Mouse (Mus musculus) megakaryocyte, embryonic 14.5 days (primary cell): Measurements from ENCODE around the gene H6pd.

Source experiments
- FLI1 ChIP-seq: IDR thresholded peaks from 2 replicates; pipeline ENCODE4 v1.6.1; 2012; ENCODE audit warnings: low read length, inconsistent platforms, mixed read lengths
- GATA1 ChIP-seq: IDR thresholded peaks from 3 replicates; pipeline ENCODE4 v1.6.1; 2012; ENCODE audit warnings: mixed read lengths, low read length, inconsistent platforms, borderline replicate concordance

DNA sequence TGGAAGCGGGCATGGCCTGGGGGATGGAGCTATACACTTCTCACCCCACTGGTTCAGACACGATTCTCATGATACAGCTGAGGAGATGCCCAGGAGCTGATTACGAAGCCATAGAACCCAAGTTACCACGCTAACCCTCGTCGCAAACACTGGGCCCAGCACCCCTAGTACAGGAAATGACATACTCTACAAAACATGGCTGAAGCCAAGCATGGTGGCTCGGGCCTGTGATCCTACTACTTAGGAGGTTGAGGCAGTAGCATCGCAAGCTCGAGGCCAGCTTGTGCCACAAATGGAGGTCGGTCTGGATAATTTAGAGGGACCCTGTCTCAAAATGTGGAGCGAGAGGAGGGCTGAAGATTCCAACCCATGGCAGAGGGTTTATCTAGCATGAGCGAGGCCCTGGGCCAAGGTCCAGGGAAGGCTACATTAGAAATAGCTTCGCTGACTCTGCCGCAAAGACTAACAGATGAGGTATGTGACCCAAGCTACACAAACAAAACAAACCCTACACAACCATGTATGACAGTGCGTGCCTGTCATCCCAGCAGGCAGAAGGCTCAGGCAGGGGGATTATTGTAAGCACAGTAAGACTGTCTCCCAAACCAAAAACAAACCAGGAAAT is 8.8 kb downstream of the H6pd start:
- TF ChIP-seq GATA1 (no peak), FLI1 (no peak)
